Mouse (Mus musculus) megakaryocyte, adult 5-6 weeks (primary cell): Measurements from ENCODE around the gene Polr2i. TPM values are rescaled to one million over a fixed set of nuclear protein-coding genes. Genes with fewer than 3 reads are reported as not detected.
A peak's percentile ranks its signal among the peaks of the same experiment; 100 is the strongest.
"Not testable (repeated sequence)": the region's sequence is repeated elsewhere in the genome, so short reads cannot be mapped to it uniquely, and the experiment has no call there.

Source experiments
- ATAC-seq: 2 replicates; pipeline ENCODE4 v1.8.0; 2016; ENCODE audit warnings: mild to moderate bottlenecking, inconsistent platforms; ENCODE audit not compliant: poor library complexity, severe bottlenecking
- total RNA-seq, 2 experiments: library from RNA; stranded (forward) in 1 of 2; stranded (reverse) in 1 of 2; fragments of 153-499, 151-499 nt in 1 of 2; fragments of 221-1000, 200-1000 nt in 1 of 2; gene quantifications; 2 replicates each; pipeline versions ENCODE4 v1.2.3 to v1.2.4; 2015 to 2017

Polr2i gene
- total RNA-seq (2015) (46.4 and 51.0 TPM in 2 replicates), total RNA-seq (2017) (31.5 and 39.1 TPM in 2 replicates)

GRCm38 (mm10) chr7:30231669-30232454 lies at the start of gene Polr2i, which contains the start of gene Tbcb:
Gene Polr2i (plus strand): TSS chr7:30231948.
Gene Tbcb (minus strand): TSS chr7:30232272.
- ATAC-seq, result peak; percentile 96

DNA sequence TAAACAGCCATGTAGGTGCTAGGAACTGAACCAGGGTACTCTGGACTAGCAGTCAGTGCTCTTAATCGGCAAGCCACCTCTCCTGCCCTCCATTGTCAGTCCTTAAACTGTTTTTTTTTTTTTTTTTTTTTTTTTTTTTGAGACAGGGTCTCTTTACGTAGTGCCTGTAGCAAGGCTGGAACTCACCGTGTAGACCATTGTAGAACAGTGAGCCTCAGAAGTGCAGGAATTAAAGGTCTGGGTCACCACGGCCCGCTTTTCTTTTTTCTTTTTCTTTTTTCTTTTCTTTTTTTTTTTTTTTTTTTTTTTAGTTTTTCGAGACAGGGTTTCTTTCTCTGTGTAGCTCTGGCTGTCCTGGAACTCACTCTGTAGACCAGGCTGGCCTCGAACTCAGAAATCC lies 48.6 kb upstream of the Polr2i start:
- not testable (repeated sequence) for ATAC-seq

GRCm38 (mm10) chr7:30183879-30184289 lies 47.9 kb upstream of the Polr2i start, which contains the start of gene Cox7a1:
Gene Cox7a1 (plus strand): TSS chr7:30184144.
- ATAC-seq, result peak; percentile 96

DNA sequence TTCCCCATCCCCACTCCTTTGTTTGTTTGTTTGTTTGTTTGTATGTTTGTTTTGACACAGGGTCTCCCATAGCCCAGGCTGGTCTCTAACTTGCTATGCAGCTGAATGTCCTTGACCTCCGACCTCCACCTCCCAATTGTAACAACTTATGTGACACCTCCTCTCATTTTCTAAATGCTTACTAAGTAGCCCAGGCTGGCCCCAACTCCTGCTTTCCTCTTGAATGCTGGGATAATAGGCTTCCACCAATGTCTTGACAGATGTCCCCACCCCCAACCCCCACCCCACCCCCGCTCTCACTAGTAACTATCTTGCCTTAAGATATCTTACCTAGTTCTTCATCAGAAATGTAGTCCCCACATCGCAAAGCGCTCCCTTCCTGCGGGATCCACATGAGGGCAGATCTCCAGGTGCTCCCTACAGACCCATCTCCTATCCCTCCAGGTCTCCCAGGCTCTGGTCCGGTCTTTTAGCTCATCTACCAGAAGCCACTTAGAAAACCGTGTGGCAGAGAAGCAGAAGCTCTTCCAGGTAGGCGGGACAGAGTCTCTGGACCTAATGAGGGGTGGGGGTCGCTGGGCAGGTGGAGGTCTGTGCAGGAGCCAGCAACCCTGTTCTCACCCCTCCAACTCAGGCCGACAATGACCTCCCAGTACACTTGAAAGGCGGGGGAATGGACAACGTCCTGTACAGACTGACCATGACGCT lies 47.0 kb upstream of the Polr2i start:
- ATAC-seq, result no peak

DNA sequence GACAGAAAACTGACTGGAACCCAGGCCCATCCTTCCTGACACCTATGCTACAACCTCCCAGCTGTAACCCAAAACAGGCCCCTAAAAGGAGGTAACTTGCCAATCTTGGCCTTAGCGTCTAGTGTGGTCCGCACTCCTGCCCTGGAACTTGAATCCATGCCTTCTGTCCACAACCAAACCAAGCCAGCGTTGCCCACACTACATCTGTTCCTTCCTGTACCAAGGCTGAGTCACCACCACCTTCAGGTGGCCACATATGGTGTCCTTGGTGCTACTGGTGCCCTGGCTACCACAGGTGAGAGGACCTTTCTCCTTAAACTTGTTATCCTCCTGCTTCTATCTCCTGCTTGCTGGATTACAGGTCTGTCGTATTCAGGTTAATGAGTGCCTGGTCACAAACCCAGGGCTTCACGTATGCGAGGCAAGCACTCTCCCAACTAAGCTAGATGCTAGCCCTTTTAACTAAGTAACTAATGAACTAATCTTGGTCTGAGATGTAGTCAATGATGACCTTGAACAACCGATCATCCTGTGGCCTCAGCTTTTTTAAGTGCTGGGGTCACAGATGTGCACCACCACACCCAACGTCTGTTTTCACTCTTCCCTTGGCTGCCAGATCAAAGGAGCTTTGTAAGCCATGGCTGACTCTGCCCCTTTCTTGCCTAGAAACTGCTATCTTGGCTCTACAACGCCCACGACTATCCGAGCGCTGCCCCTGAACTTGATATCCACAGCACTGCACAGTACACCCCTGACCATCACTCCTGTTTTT lies 43.2 kb upstream of the Polr2i start:
- no peak for ATAC-seq

DNA sequence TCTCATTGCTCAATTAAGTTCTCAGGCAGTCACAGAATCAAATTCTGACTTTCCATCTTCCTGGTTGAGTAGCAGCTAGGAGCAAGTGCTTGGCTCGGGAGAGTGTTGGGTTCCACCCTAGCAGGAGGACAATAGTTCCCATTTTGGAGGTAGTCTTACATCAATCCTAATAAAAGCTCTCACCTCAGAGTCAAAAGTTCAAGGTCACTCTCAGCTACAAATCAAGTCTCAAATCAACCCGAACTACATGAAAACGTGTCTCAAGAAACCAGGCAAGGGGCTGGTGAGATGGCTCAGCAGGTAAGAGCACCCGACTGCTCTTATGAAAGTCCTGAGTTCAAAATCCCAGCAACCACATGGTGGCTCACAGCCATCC lies 42.6 kb upstream of the Polr2i start:
- no peak for ATAC-seq

DNA sequence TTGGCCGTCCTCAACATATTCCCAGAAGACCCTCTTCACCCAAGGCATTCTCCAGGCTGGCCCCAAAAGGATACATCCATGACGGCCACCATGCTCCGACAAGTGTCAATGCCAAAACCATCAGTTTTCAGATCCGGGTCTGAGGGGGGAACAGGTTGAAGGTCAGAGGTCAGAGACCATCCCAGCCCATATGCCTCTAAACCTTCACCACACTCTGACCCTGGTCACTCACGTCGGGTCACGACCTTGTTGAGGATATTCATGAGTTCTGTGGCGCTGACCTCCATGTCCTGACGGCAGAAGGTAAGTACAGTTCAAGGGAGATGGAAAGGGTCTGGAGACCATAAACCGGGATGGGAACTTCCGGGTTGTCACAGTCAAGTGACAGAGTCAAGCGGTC lies 39.7 kb upstream of the Polr2i start:
- no peak for ATAC-seq

- no peak for ATAC-seq
Observed at GRCm38 (mm10) chr7:30193013-30193412, 38.7 kb upstream of the Polr2i start.

- ATAC-seq, result peak; percentile 74
Observed at GRCm38 (mm10) chr7:30193581-30194100, 38.1 kb upstream of the Polr2i start.

DNA sequence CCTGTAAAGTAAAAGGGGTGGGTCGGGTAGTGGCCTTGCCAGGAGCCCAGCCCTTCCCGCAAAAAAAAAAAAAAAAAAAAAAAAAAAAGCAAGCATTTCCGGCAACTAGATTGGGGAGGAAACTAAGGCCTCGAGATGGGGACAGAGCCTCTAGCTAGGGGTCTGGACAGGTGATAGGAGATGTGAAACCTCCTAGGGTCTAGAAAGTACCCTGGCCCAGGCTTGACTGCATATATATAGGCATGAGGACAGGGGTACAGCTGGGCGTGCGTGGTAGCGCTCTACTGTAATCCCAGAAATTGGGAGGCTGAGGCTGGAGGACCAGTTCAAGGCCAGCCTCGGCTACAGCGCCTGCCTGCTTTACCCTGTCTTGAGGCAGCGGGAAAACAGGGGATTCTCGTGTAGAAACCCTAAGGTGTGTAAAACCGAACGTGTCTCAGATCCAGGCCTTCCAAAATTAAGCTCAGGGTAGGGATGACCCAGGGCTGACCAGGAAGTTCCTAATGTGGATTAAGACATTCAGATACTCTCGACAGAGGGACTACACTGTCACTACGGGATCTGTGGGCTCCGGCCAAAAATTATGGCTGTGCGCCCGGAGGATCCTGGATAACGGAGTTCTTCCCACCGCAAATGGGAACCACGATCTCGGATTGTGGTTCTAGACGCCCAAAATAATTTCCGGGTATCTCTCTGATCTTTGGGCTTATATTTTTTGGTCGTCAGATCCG lies 37.5 kb upstream of the Polr2i start:
- ATAC-seq, result peak; percentile 17

- ATAC-seq, result peak; percentile 90
Observed at GRCm38 (mm10) chr7:30194884-30195283, 36.9 kb upstream of the Polr2i start.

GRCm38 (mm10) chr7:30195461-30195860 lies 36.3 kb upstream of the Polr2i start:
- ATAC-seq, result no peak

DNA sequence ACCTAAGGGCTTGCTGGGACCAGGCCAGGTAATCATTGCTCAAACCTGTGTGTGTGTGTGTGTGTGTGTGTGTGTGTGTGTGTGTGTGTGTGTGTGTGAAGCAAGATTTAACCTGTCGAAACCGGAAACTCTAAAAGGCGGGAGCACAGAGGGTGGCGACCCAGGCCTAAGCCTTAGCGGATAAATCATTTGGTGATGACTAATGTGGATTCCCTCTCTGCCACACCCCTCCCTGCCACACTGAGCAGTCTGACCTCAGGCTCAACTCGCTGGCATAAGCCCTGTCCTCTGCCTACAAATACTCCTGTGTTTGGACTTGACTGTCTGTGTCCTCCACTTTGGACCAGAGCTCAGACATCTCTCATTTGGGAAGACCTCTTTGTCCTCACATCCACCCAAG lies 35.6 kb upstream of the Polr2i start:
- no peak for ATAC-seq

DNA sequence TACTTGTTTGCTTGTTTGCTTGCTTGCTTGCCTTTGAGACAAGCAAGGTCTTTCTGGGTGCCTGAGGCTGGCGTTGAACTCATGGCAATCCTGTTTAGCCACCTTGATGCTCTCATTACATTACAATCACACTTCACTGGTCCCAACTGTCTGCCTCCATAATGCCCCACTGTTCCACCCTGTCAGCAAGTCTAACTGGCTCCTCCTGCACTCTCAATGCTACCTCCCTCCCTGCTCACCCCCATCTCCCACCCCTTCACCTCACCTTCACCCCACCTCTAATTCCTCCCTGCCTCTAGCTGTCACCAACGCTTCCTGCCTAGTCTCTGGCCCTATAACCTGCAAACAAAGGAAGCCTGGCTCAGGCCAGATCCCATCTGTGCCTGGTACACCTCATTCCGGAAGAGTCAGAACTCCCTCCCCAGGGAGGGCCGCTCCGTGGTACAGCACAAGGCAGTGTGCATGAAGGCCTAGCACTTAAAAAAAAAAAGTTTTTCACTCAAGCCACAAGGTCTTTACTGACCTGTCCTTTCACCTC lies 34.1 kb upstream of the Polr2i start:
- ATAC-seq, result no peak

GRCm38 (mm10) chr7:30198481-30198971 lies 33.2 kb upstream of the Polr2i start, which contains the start of gene Capns1:
Gene Capns1 (minus strand): TSS chr7:30198811.
- ATAC-seq, result peak; percentile 68

- no peak for ATAC-seq
Observed at GRCm38 (mm10) chr7:30199498-30200139, 32.1 kb upstream of the Polr2i start.

- ATAC-seq, result no peak
Observed at GRCm38 (mm10) chr7:30200200-30200599, 31.5 kb upstream of the Polr2i start.

DNA sequence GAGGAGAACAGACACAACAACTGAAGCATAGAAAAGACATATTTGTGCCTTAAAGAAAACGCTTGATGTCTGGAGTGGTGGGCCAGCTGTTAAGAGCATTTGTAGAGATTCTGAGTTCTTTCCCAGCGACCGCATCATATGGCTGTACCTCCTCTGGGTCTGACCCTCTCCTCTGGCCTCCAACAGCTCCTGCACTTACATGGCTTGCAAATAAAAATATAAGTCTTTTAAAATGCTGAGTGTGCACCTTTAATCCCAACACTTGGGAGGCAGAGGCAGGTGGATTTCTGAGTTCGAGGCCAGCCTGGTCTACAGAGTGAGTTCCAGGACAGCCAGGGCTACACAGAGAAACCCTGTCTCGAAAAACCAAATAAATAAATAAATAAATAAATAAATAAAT lies 31.1 kb upstream of the Polr2i start:
- not testable (repeated sequence) for ATAC-seq
